Mouse (Mus musculus) left cerebral cortex, postnatal 36 days (tissue): ENCODE data around the gene Pawr. TPM values are rescaled to one million over a fixed set of nuclear protein-coding genes. Genes with fewer than 3 reads are reported as not detected.
"Not testable (repeated sequence)": the region's sequence is repeated elsewhere in the genome, so short reads cannot be mapped to it uniquely, and the experiment has no call there.

Experiments used
- DNase-seq, 2 experiments: peaks; one replicate each; pipeline ENCODE4 v3.0.0; 2021 to 2022; ENCODE audit warnings: low spot score in 2 of 2, mixed read lengths in 1 of 2
- intact Hi-C: fragments of 180-260 bp; cut with DNase I; formaldehyde crosslinking; loops from one replicate; pipeline ENCODE4 v1.15.1; 2025
- total RNA-seq, 2 experiments: library from RNA; stranded (reverse); gene quantifications; 2 replicates each; pipeline ENCODE4 v1.2.3; 2021

The Pawr gene
- total RNA-seq, 2 experiments from 2014 or later: 2.8 to 3.4 TPM

DNA sequence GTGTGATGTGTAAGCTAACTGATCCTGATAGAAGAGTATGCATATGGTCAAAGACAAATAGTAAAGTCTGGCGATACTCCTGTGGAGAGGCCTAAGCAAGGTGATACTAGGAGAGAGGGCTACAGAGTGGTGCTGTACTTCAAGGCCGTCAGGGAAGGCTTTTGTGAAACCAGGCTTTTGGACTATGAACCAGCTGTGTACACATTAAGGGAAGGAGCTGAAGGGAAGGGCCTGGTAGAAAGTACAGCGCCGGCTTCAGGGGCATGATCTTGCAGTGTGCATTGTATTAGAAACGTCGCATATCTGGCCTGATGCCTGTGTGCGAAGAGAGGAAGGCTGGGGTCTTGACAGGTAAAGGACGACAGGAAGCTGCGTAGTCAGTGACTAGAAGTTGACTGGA, 13.2 kb downstream of the Pawr start:
- DNase-seq: no peak
- intact Hi-C loops: no loop called here

DNA sequence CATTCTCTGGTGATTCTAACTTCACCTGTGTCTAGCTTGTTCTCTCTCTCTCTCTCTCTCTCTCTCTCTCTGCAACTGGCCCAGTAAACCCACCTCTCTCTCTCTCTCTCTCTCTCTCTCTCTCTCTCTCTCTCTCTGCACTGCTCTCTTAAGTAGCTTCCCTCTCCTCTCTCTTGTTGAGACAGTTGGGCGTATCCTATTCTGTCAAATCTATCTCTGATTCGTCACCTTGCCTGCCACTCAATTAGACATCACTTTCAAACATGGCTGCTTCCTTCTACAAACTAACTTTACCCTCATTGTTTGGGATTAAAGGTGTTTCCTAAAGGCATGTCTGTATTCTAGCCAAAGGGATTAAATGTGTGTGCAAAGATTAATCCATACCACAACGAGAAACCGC, 14.4 kb downstream of the Pawr start:
- intact Hi-C loops, DNase-seq: not testable (repeated sequence)

DNA sequence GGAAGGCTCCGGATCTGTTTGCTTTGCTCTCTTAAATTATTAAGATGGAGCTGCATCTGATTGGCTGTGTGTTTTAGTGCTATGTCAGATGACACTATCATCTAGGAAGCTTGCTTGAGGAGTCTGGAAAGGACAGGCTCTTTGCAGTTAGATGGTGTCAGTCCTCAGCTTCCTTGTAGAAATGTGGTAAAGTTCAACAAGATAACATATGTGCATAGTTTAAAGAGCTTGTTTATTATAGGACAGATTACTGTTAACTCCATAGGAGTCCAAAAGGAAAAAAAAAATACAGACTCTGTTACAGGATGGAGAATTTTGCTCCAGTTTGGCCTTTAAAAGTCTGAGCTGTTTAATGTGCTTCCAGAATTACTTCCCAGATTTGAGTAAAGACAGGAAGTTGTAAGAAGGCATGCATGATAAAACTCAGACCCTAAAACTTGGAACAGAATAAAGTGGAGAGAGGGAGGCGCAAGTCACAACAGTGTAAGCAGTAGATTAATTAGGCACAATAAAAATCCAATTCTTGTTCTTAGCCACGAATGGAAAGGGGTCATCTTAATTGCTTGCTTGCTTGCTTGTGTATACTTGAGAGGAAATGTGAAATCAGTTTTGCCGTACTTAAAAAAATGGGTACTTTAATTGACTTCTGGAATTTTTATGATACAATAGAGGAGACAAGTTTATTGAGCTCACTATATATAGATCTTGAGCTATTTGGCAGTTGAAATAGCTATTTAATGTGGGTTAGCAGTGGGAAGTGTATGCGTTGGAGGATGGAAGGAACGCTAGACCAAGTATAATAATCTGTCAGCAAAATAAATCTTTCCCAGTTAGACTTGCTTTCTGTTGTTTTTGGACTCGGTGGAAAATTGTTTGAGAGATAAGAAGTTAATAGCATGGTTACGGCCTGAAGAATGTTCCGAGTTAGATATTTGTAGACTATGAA, 18.5 kb downstream of the Pawr start:
- intact Hi-C loops: no loop called here
- no peak for DNase-seq

DNA sequence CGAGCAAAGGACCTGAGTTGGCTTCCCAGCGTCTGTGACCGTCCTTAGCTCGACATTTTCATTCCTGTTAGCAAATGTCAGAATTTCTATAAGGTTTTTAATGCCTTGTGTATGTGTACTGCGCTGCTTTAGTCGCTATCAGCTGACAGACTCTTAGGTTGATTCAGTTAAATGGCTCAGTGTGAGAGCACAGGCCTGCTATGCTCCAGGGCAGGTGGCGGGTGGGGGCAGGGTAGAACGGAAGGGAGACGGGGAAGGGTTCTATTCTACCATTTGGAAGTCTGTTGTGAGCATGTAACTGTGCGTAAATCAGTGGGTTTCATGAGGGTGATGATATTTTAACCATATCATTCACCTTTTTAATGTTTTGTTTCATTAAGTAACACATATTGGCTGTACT, 21.0 kb downstream of the Pawr start:
- DNase-seq: no peak
- intact Hi-C loops: no loop called here

DNA sequence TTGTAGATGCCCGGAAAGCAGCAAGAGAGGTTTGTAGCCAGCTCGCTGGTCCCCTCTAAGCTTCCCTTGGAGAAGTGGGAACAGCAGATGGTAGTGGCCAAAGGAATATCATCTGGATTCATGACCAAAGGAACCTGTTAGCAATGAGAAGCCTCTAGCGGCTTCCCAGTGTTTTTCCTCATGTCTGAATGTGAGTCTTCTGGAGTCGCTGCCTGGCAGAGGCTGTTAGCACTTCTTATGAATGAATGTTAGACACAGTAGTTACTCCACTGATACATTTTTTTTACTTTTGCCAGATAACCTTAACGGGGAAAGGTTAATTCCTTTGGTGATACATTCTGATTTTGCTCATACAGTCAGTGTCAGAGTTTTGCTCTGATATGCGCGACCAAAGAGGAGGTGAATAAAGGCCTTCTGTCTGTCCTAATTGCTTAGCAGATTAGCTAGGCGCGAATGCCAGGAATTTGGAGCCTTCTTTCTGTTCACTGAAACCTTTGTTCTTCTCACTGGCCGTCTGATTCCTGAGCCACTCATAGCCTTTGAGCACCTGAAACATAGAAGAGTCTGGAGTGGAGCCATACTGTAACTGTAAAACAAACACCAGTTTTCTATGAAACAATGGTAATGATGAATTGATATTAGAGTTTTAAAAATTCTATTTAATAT, 22.9 kb downstream of the Pawr start:
- DNase-seq: no peak
- intact Hi-C loops: no loop called here

DNA sequence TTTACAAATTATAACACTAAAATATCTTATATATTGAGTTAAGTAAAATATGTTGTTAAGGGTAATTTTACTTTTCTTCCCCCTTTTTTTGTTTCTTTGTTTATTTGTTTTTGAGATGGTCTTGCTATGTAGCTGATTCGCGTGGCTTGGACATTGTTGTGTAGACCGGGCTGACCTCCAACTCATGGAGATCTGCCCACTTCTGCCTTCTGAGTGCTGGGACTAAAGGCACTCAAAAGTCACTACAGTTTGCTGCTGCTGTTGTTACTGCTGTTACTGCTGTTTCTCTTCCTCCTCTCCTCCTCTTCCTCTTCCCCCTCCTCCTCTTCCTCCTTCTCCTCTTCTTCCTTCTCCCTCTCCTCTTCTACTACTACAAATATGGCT, 23.5 kb downstream of the Pawr start:
- intact Hi-C loops: no loop called here
- no peak for DNase-seq

DNA sequence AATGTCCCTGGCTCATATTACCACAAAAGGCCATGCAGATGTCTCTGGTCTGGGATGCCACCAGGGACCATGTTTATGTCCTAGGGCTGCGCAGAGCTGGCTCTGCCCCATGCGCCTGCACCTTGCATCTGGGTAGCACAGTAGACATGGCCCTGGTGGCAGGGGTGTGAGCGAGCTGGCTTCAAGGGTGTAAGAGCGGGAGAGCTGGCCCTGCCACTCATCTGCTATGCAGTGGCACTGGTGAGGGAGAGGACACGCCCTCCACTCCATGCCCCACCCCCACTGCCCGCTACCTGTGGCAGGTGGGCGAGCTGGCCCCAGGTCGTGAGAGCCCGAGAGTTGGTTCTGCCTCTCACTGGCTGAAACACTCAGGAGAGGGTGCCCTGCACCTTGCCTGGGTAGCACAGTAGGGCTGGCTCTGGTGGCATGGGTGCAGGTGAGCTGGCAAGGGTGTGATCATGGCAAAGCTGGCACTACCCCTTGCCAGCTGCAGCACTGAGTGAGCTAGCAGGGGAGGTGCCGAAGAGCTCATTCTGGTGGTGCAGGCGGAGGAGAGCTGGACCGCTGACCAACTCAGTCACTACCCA, 24.8 kb downstream of the Pawr start:
- intact Hi-C loops: no loop called here
- no peak for DNase-seq

DNA sequence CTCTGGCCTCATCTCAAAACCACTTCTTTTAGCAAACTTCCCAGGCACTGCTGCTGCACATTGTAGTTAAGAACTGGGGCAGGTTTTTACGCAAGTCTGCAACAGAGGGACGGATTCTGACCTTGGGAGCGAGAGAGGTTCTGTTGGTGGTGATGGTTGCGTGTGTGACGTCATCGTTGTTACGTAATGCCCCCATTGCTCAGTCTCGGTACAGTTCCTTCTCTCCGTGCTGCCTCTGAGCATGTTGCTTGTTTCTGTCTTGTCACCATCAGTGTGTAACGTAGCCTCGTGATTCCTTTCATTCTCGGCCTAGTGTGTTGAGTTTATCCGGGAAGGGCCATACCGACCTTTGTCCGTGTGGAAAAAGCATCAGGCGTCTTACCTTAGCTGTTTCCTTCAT, 28.1 kb downstream of the Pawr start:
- intact Hi-C loops: no loop called here
- no peak for DNase-seq

DNA sequence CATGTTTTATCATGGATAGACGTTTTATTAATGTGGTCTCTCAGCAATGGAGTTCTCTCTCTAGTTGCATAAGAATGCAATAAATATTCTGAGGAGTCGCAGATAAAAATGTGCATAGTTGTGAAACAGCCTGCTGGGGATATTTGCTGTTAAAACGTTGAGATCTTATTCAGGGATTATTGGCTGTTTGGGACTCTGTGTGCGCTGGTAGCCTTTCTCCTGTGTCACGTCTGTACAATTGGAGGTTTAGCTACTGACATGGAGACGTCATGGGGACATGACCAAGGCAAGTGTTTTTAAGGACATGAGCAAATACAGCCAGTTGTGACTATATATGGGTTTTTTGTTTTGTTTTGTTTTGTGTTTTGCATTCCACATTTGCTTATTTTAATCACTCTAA, 28.9 kb downstream of the Pawr start:
- no peak for DNase-seq
- intact Hi-C loops: no loop called here

DNA sequence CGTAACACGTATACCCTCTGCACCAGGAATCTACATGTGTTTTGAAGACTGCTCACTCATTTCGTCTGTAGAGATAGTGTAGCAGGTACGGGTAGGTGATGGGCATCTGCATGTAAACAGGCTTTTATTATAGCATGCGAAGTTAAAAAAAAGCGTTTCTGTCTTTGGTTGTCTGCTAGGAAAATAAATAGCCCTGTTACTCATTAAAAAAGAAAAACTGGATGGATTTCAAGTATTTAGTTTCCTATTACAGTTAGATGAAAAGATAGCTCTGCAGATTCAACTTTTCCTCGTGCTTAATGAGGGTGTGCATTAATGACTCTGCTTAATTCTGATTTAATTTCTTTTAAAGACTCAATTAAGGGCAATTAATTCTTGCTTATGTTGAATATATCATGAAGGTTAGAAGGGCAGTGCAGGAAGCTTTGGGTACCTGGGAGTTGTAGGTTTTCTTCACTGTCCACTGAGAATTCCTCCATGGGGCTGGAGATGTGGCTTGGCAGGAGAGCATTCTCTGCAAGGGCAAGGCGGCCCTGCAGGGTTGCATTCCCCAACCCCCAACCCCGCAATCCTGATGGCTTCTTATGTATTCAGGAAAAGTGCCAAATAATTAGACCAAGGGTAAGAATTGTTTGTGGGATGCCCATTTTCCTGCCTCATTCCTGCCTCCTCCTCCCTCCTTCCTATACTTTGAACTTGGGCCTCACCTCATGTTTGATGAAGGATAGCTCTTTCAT, 29.7 kb downstream of the Pawr start:
- intact Hi-C loops: no loop called here
- no peak for DNase-seq

DNA sequence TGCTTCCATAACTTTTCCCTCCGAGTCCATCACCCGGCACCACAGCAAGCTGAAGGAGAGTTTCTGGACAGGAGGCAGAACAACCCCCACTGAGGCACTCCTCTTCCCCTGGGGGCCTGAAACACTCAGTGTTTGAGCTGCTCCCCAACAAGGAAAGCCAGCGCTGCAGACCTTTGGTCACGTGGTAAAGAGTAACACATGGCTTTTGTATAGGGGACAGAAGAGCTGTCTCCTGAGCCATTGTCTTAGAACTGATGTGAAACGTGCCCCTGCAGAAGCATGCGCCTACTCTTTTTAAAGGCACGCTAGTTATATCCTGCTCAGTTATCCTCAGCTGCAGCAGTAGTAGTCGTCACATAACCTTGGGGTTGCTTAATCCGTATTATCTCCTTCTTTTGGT, 32.0 kb downstream of the Pawr start:
- intact Hi-C loops: no loop called here
- DNase-seq: no peak

DNA sequence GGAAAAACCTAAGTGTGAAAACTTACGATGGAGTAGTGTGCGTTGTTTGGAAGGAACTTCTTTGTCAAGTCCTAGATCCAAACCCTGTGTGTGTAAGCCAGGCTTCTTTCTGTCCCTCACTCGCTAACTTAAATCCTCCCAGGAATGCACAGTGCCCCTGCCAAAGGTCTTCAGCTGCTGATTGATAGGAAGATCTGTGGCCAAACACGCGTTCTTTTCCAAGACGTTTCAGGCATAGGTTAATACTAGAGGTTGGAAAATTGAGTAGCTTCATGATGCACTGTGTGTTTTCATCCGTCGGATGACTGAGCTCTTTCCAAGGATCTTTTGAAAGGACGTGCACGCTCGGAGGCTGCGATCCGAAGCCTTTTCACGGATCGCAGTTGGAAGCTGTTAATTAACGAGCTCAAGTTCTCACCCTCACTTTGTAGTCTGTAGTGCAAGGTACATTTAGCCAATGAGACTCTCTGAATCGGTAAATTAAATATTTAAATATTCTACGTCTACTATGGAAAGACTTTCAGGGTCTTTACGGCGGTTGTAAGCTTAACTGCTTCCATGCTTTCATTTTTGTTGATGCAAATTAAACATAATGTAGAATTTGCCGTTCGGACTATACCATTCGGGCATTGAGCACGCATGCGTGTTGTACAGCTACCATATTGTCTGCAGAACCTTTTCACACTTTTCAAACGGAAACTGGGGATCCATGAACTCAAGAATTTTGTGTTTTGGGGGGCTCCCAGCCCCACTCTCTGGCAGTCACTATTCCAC, 33.2 kb downstream of the Pawr start:
- DNase-seq: no peak
- intact Hi-C loops: no loop called here

DNA sequence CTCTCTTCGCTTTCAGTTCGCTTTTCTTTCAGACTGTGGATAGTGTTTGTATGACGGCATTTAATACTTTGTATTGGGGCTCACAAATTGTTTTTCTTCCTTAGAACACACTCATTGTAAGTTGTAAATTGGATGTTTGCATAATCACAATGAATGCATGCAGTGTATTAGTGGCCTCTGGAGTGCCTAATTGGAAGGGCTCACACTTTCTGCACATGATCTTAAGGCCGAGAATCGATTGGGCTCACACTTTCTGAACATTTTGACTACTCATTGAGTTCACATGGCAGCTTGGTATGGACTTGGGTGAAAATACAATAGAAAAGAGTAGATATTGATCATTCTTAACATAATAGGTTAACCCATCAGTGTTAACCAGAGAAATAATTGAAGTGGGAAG, 34.3 kb downstream of the Pawr start:
- DNase-seq: no peak
- intact Hi-C loops: no loop called here

DNA sequence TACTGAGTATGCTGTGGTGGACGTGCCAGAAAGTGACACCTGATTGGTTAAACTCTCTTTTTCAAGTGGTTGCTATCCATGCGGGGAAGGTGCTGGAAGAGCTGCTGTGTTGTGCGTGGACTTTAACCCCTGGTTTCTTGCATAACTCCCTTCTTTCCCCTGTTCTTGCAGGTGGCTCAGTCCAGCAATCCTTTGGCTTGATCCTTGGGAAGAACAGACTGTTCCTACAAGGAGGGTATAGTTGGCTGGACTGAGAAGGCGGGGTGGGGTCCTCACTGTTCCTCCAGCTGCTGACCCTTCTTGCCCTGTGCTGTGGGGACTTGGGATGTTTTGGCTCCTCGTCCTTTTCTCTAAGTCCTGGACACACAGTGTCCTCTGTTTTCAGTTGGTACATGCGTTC, 36.4 kb downstream of the Pawr start:
- intact Hi-C loops: no loop called here
- DNase-seq: no peak

DNA sequence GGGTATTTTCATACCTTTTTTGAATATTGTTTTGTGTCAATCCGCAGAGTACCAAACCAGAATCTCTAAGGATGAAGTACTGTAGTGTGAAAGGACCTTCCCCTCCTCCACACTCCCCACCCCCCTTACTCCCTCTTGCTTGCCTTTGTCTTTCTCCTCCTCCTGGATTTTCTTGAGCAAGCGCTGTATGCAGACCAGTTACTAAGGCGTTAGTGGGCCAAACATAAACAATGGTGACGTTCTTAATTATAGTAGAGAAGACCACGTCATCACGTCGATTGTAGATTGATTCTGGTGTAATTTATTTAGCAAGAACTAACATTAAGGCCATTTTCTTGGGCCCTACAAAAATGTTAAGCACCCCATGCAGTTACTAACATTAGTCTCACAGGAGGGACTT, 40.3 kb downstream of the Pawr start:
- intact Hi-C loops: no loop called here
- DNase-seq: no peak

DNA sequence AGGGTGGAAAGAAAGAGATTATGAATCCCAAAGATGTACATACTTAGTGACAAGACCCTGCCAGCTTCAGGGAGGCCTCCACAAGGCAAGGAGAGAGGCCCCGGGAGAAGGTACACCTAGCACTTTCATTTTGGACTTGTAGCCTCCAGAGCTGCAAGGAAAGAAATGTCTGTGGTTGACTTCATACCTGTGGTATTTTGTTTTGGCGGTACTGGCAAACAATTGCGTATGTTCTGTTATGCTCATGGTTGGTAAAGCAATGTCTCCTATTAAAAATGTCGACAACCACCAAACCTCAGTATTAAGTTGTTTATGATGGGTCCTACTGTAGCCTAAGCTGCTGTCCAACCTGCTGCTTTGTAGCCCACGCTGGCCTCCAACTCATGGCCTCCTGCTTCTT, 40.9 kb downstream of the Pawr start:
- DNase-seq: no peak
- intact Hi-C loops: no loop called here

DNA sequence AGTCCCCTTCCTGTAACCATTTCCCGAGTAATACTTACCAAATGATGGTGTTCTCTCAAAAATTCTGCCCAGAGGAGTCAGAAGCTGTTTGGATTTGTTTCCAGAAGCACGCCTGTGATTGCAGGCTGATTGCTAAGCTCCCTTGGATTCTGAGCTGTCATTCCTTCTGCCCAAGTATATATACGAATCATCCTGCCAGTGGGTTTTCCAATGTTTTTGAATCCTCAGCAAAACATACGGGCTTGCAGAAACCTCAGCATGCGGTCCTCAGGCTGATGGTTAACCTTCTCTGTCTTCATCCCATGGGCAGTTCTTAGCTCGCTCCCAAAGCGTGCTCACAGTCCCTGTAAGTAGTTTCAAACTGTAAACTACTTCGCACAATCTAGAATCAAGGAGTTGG, 43.9 kb downstream of the Pawr start:
- intact Hi-C loops: no loop called here
- no peak for DNase-seq

DNA sequence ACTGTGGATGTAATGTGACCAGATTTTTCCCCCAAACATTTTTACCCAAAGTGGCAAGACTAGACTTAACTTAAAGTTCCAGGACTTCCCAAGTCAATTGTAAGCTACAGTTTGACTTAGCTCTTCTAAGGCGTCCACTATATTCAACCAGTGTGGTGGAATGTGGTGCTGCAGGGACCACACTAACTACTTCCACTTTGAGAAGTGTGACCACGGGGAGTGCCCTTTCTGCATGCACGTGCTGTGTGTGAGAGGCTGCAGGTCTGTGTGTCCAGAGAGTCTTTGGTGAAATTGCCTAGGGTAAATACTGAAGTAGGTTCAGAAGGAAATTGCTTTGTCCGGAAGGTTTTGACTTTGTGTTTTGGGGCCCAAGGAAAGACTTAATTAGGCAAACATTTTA, 44.4 kb downstream of the Pawr start:
- intact Hi-C loops: no loop called here

DNA sequence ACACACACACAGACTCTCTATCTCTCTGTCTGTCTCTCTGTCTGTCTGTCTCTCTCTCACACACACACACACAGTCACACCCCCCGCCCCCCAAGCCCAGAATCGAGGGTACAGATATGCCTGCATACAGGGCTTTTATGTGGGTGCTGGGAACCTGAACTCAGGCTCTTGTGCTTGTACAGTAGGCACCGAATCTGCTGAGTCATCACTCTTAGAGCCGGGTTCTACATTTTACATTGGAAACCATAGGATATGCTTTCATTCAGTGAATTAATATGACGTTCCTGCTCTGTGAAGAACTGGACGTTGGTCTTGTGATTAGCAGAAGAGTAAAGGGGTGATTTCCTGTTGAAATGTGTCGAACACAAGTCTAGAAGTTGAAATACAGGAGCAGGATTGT, 45.4 kb downstream of the Pawr start:
- no peak for DNase-seq
- intact Hi-C loops: no loop called here

More for the DNA sequence above, 44.4 kb downstream of the Pawr start:
- no peak for DNase-seq

DNA sequence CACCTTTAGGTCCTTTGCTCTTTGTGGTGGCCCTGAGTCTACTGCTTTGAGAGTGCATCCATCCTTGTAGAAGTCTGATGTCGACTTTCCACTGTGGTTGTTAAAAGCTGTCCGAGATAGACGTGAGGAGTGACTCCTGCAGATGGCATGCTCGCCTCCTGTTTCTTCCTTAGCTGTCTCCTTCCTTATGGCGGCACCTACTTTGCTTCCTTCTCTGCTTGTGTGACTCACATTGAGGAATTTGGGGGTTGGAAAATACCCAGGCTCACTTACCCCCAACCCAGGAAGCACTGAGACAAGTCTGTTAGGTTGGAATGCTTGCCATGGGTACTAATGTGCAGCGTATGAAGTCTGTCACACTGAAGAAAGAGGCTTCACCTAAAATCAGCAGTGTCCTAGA, 46.1 kb downstream of the Pawr start:
- intact Hi-C loops: no loop called here
- DNase-seq: peak in 1 of 2 experiments; percentile 6
